Mouse (Mus musculus): Measurements from ENCODE around the gene Gm7697. TPM values are rescaled to one million over a fixed set of nuclear protein-coding genes. Genes with fewer than 3 reads are reported as not detected.
"Not testable (repeated sequence)": the region's sequence is repeated elsewhere in the genome, so short reads cannot be mapped to it uniquely, and the experiment has no call there.

Gm7697 gene
- polyA plus RNA-seq (2012; fragmentation: generic; extraction: Trizol) = not detected

DNA sequence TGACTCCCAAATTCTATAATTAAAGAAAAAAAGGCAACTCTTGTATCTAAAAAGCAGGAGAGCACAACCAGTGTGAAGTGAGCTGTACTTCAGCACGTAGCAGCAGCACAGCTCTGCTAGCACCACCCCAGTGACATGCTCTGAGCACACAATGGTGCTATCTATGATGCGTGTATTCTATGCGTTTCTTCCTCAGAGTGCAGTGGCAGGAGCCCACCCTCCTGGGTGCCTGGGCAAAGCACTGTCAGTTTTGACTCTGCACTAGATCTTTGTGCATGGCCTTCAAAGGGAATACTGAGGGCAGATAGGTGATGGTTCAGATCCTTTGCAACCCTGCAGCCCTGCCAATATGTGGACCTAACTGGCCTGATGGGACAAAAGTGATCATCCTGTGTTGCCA lies at the start of gene Gm7697:
TSS of gene Gm7697 (minus strand) at position 101 of the 400 bp plus-strand sequence.
- not testable (repeated sequence) for H3K36me3 ChIP-seq (ENCODE audit: control insufficient read depth, insufficient read depth); H3K4me3 ChIP-seq; H3K79me2 ChIP-seq (ENCODE audit: control insufficient read depth, insufficient read depth); H3ac ChIP-seq (ENCODE audit: control insufficient read depth, insufficient read length); H3K4me2 ChIP-seq (ENCODE audit: low read depth); H3K27me3 ChIP-seq (ENCODE audit: control insufficient read depth, insufficient read depth, insufficient read length)

DNA sequence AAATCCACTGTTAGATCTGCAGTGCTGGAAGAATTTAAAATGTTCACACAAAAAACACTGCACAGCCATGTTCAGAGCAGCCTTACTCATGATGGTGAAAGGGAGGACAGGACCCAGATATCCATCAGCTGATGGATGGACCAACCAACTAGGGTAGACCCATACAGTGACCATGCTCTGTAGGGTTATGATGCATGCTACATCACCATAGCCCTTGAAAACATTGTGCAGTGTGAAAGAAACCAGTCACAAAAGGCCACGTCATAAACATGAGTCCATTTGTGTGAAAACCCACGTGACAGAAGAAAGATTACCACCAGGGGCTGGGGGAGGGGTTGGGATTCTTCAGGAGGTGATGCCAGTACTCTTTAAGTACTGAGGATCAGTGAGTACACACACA lies 28.5 kb upstream of the Gm7697 start:
- not testable (repeated sequence) for H3K36me3 ChIP-seq (ENCODE audit: control insufficient read depth, insufficient read depth); H3K27me3 ChIP-seq (ENCODE audit: control insufficient read depth, insufficient read depth, insufficient read length); H3K4me3 ChIP-seq; H3K79me2 ChIP-seq (ENCODE audit: control insufficient read depth, insufficient read depth); H3ac ChIP-seq (ENCODE audit: control insufficient read depth, insufficient read length); H3K4me2 ChIP-seq (ENCODE audit: low read depth)

DNA sequence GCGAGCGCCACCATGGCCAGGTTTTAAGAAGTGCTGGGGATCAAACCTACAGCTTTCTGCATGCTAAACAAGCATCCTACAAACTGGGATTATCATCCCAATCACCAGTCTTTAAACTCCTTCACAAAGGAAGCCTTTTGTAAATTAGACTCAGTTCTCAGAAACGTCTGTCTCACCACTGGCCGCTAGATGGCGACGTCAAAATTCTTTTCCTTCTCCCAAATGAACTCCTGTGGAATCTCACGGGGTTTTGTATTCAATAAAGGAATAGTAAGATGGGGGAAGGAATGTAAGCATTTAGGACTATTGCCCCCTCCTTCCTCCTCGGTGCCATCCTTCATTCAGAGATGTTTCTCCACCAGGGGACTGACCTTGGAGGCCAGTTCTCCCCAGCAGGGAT lies 26.8 kb upstream of the Gm7697 start:
- not testable (repeated sequence) for H3ac ChIP-seq (ENCODE audit: control insufficient read depth, insufficient read length); H3K79me2 ChIP-seq (ENCODE audit: control insufficient read depth, insufficient read depth); H3K4me2 ChIP-seq (ENCODE audit: low read depth); H3K4me3 ChIP-seq; H3K27me3 ChIP-seq (ENCODE audit: control insufficient read depth, insufficient read depth, insufficient read length); H3K36me3 ChIP-seq (ENCODE audit: control insufficient read depth, insufficient read depth)

DNA sequence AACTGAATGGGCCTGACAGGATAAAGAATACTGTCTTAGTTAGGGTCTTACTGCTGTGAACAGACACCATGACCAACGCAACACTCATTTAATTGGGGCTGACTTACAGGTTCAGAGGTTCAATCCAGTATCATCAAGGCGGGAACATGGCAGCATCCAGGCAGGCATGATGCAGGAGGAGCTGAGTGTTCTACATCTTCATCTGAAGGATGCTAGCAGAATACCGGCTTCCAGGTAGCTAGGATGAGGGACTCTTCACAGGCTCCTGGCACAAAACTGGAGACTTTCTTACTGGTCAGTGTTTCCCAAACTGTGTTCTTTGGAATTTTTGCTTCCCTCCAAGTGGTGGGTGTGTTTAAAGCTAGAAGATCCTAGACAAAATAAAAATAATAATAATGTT lies 25.3 kb upstream of the Gm7697 start:
- not testable (repeated sequence) for H3K4me3 ChIP-seq; H3ac ChIP-seq (ENCODE audit: control insufficient read depth, insufficient read length); H3K4me2 ChIP-seq (ENCODE audit: low read depth); H3K27me3 ChIP-seq (ENCODE audit: control insufficient read depth, insufficient read depth, insufficient read length); H3K36me3 ChIP-seq (ENCODE audit: control insufficient read depth, insufficient read depth); H3K79me2 ChIP-seq (ENCODE audit: control insufficient read depth, insufficient read depth)

DNA sequence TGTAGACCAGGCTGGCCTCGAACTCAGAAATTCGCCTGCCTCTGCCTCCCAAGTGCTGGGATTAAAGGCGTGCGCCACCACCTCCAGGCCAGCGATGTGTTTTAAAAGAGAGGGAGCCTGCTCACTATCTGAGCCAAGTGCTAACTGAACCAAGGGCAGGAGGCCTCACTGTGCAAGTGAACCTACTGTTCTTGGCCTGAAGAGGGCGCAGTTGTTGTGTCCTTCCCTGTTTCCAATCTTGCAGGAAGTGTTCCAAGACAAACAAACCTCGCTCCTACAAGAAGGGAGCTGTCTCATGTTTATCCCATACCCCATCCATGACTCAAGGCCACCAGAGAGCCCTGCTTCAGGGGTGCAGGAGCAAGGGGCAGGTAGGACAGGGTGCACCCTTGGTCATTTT lies 24.4 kb upstream of the Gm7697 start:
- not testable (repeated sequence) for H3K79me2 ChIP-seq (ENCODE audit: control insufficient read depth, insufficient read depth); H3K36me3 ChIP-seq (ENCODE audit: control insufficient read depth, insufficient read depth)

DNA sequence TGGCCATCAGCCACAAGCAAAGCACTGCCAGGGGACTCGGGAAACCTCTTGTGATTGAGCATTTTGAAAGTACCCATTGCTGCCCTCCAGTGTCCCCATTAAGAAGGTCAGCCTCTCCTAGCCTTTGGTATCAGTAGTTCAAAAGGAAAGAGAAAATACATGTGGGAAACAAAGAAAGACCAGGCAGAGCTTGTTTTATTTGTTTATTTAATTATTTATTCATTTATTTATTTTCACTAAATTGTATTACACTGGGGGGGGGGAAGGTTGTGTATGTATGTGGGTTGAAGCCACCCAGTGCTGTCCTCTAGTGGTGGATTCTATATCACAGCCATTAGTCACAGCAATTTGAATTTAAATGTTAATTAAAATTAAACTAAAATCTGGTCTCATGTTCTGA lies 22.2 kb upstream of the Gm7697 start:
- not testable (repeated sequence) for H3ac ChIP-seq (ENCODE audit: control insufficient read depth, insufficient read length)

More for the DNA sequence above, 24.4 kb upstream of the Gm7697 start:
- H3K27me3 ChIP-seq (ENCODE audit: control insufficient read depth, insufficient read depth, insufficient read length); H3ac ChIP-seq (ENCODE audit: control insufficient read depth, insufficient read length); H3K4me2 ChIP-seq (ENCODE audit: low read depth); H3K4me3 ChIP-seq: not testable (repeated sequence)

DNA sequence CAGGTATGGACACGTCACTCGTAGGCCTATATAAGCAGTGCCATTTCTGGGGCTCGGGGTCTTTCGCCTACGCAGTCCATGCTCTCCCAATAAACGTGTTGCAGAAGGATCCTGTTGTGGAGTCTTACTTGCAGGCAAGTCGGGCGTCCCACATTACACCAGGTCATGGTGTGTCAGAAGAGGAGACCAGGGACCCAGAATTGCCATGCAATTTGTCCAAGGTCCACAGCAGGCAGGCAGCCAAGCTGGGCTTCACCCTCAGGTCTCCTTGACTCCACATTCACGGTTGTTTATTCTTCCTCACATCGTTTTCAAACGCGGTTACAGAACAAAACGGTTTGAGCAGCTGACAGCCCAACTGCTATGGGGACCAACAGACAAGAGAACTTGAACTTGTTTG lies 21.7 kb upstream of the Gm7697 start:
- H3K36me3 ChIP-seq (ENCODE audit: control insufficient read depth, insufficient read depth); H3K27me3 ChIP-seq (ENCODE audit: control insufficient read depth, insufficient read depth, insufficient read length); H3K4me3 ChIP-seq; H3ac ChIP-seq (ENCODE audit: control insufficient read depth, insufficient read length); H3K79me2 ChIP-seq (ENCODE audit: control insufficient read depth, insufficient read depth); H3K4me2 ChIP-seq (ENCODE audit: low read depth): not testable (repeated sequence)

More for the DNA sequence above, 22.2 kb upstream of the Gm7697 start:
- H3K27me3 ChIP-seq (ENCODE audit: control insufficient read depth, insufficient read depth, insufficient read length); H3K4me3 ChIP-seq; H3K79me2 ChIP-seq (ENCODE audit: control insufficient read depth, insufficient read depth); H3K36me3 ChIP-seq (ENCODE audit: control insufficient read depth, insufficient read depth); H3K4me2 ChIP-seq (ENCODE audit: low read depth): not testable (repeated sequence)

DNA sequence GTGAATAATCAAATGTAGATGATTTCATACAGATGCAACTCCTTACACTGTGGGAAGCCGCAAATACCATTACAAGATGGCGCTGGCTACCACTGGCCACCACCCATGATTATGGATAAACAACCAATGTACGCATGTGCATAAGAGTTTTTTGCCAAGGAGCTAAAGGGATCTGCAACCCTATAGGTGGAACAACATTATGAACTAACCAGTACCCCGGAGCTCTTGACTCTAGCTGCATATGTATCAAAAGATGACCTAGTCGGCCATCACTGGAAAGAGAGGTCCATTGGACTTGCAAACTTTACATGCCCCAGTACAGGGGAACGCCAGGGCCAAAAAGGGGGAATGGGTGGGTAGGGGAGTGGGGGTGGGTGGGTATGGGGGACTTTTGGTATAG lies 21.2 kb upstream of the Gm7697 start:
- H3K27me3 ChIP-seq (ENCODE audit: control insufficient read depth, insufficient read depth, insufficient read length); H3K4me2 ChIP-seq (ENCODE audit: low read depth); H3ac ChIP-seq (ENCODE audit: control insufficient read depth, insufficient read length): not testable (repeated sequence)

DNA sequence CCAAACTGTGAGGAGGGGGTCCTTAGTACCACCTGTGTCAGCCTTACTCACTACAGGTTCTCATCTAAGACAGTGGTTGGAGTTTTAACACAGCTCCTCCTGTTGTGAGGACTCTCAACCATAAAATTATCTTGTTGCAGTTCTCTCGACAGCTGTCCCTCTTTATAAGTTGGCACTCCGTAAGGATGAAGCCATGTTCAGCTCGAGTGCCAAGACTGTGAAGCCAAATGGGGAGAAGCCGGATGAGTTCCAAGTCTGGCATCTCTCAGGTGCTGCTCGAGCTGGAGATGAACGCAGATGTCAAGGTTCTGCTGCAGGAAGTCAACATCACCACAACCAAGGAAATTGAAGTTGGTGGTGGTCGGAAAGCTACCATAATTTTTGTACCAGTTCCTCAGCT lies 18.0 kb upstream of the Gm7697 start:
- not testable (repeated sequence) for H3K79me2 ChIP-seq (ENCODE audit: control insufficient read depth, insufficient read depth); H3K4me2 ChIP-seq (ENCODE audit: low read depth); H3K27me3 ChIP-seq (ENCODE audit: control insufficient read depth, insufficient read depth, insufficient read length); H3ac ChIP-seq (ENCODE audit: control insufficient read depth, insufficient read length); H3K4me3 ChIP-seq; H3K36me3 ChIP-seq (ENCODE audit: control insufficient read depth, insufficient read depth)

More for the DNA sequence above, 21.2 kb upstream of the Gm7697 start:
- not testable (repeated sequence) for H3K36me3 ChIP-seq (ENCODE audit: control insufficient read depth, insufficient read depth); H3K4me3 ChIP-seq; H3K79me2 ChIP-seq (ENCODE audit: control insufficient read depth, insufficient read depth)

DNA sequence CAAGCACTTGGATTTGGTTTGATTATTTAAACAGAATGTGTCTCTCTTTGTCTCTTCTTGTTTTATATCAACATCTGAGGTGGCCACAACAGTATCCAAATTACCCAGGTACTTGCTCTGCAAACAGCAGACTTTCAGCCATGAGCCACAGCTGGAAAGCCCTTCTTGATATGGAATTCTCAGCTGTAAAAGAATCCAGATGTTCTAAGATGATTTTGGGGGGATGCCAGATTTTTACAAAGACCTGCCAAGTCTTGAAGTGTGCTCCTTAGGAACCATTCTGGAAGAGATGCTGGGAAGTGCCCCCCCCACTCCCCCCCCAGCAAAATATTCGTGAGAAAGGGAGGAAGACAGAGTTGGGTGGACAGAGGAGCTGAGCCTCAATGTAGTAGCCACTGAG lies 17.6 kb upstream of the Gm7697 start:
- not testable (repeated sequence) for H3K4me3 ChIP-seq; H3K36me3 ChIP-seq (ENCODE audit: control insufficient read depth, insufficient read depth); H3K27me3 ChIP-seq (ENCODE audit: control insufficient read depth, insufficient read depth, insufficient read length); H3K4me2 ChIP-seq (ENCODE audit: low read depth); H3ac ChIP-seq (ENCODE audit: control insufficient read depth, insufficient read length); H3K79me2 ChIP-seq (ENCODE audit: control insufficient read depth, insufficient read depth)

DNA sequence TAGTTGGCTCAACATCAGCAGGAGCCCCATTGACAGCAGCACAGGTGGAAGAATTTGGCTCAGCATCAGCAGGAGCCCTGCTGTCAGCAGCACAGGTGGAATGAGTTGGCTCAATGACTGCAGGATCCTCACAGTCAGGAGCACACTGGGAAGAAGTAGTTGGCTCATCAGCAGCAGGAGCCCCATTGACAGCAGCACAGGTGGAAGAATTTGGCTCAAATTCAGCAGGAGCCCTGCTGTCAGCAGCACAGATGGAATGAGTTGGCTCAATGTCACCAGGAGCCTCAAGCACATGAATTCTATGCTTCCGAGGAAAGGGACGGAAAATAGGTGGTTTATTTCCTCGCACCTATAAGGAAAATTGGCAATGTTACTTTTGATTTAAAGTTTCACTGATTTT lies 47.8 kb downstream of the Gm7697 start:
- not testable (repeated sequence) for H3K27me3 ChIP-seq (ENCODE audit: control insufficient read depth, insufficient read depth, insufficient read length); H3ac ChIP-seq (ENCODE audit: control insufficient read depth, insufficient read length); H3K79me2 ChIP-seq (ENCODE audit: control insufficient read depth, insufficient read depth)

DNA sequence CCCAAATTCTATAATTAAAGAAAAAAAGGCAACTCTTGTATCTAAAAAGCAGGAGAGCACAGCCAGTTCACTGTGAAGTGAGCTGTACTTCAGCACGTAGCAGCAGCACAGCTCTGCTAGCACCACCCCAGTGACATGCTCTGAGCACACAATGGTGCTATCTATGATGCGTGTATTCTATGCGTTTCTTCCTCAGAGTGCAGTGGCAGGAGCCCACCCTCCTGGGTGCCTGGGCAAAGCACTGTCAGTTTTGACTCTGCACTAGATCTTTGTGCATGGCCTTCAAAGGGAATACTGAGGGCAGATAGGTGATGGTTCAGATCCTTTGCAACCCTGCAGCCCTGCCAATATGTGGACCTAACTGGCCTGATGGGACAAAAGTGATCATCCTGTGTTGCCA lies 69.3 kb downstream of the Gm7697 start, which contains the start of gene Gm9495:
TSS of gene Gm9495 (minus strand) at position 101 of the 400 bp plus-strand sequence.
- not testable (repeated sequence) for H3K79me2 ChIP-seq (ENCODE audit: control insufficient read depth, insufficient read depth); H3K27me3 ChIP-seq (ENCODE audit: control insufficient read depth, insufficient read depth, insufficient read length); H3K4me3 ChIP-seq; H3K4me2 ChIP-seq (ENCODE audit: low read depth); H3K36me3 ChIP-seq (ENCODE audit: control insufficient read depth, insufficient read depth); H3ac ChIP-seq (ENCODE audit: control insufficient read depth, insufficient read length)

More for the DNA sequence above, 47.8 kb downstream of the Gm7697 start:
- H3K4me3 ChIP-seq; H3K4me2 ChIP-seq (ENCODE audit: low read depth); H3K36me3 ChIP-seq (ENCODE audit: control insufficient read depth, insufficient read depth): not testable (repeated sequence)

Measured in myocyte (in vitro differentiated cells).